Mouse (Mus musculus) limb, embryonic 11.5 days (tissue): Measurements from ENCODE around the gene Tspan31. TPM values are rescaled to one million over a fixed set of nuclear protein-coding genes. Genes with fewer than 3 reads are reported as not detected.

Source experiments
- ATAC-seq: fragments of 200-750 bp; cut with Nextera tagmentation; 2 replicates; pipeline ENCODE4 v1.8.0; 2017; ENCODE audit warnings: low read depth; ENCODE audit not compliant: insufficient number of reproducible peaks, low FRiP score, low TSS enrichment
- DNase-seq: peaks from one replicate; pipeline ENCODE4 v3.0.0-alpha.2; 2015; ENCODE audit warnings: low spot score
- H3K27ac ChIP-seq: fragments of 300-500 bp; sonication (generic); replicated peaks from 2 replicates; pipeline ENCODE4 v1.5.1; 2014; ENCODE audit warnings: low read depth, mild to moderate bottlenecking, low read length
- H3K27me3 ChIP-seq: fragments of 300-500 bp; sonication (generic); 2 replicates; pipeline ENCODE4 v1.6.1; 2014; ENCODE audit warnings: mild to moderate bottlenecking, low read length, mixed read lengths; ENCODE audit not compliant: control insufficient read depth, insufficient read depth
- H3K36me3 ChIP-seq: fragments of 300-500 bp; sonication (generic); 2 replicates; pipeline ENCODE4 v1.6.1; 2014; ENCODE audit warnings: mild to moderate bottlenecking, low read length, moderate library complexity, mixed read lengths; ENCODE audit not compliant: control insufficient read depth, insufficient read depth
- H3K4me1 ChIP-seq: fragments of 300-500 bp; sonication (generic); 2 replicates; pipeline ENCODE4 v1.6.1; 2014; ENCODE audit warnings: low read length, mixed read lengths; ENCODE audit not compliant: control insufficient read depth, insufficient read depth
- H3K4me2 ChIP-seq: fragments of 300-500 bp; sonication (generic); 2 replicates; pipeline ENCODE4 v1.6.1; 2014; ENCODE audit warnings: low read depth, mild to moderate bottlenecking, moderate library complexity; ENCODE audit not compliant: severe bottlenecking
- H3K4me3 ChIP-seq: fragments of 300-500 bp; sonication (generic); 2 replicates; pipeline ENCODE4 v1.5.1; 2014; ENCODE audit warnings: low read depth, low read length
- H3K9ac ChIP-seq: fragments of 300-500 bp; sonication (generic); 2 replicates; pipeline ENCODE4 v1.6.1; 2014; ENCODE audit warnings: mild to moderate bottlenecking, low read length
- H3K9me3 ChIP-seq: fragments of 300-500 bp; sonication (generic); 2 replicates; pipeline ENCODE4 v1.6.1; 2016; ENCODE audit warnings: low read length; ENCODE audit not compliant: control insufficient read depth
- WGBS: fragments of 180-500 bp; shearing (Covaris S2); extraction: QIAGEN DNeasy Blood & Tissue Kit; methylation state at CpG from one replicate; pipeline ENCODE4 v1.1.7; 2014; 5-methylcytosine and 5-hydroxymethylcytosine counted together
- polyA plus RNA-seq: library from polyadenylated mRNA; unstranded; fragments of >200 nt; fragmentation: Nextera tagmentation; extraction: Ambion mirVana; gene quantifications from 2 replicates; pipeline ENCODE4 v1.2.1, GENCODE M21; 2014

Gene Tspan31
- polyA plus RNA-seq, 1 experiment from 2014 or later, result 123 TPM

DNA sequence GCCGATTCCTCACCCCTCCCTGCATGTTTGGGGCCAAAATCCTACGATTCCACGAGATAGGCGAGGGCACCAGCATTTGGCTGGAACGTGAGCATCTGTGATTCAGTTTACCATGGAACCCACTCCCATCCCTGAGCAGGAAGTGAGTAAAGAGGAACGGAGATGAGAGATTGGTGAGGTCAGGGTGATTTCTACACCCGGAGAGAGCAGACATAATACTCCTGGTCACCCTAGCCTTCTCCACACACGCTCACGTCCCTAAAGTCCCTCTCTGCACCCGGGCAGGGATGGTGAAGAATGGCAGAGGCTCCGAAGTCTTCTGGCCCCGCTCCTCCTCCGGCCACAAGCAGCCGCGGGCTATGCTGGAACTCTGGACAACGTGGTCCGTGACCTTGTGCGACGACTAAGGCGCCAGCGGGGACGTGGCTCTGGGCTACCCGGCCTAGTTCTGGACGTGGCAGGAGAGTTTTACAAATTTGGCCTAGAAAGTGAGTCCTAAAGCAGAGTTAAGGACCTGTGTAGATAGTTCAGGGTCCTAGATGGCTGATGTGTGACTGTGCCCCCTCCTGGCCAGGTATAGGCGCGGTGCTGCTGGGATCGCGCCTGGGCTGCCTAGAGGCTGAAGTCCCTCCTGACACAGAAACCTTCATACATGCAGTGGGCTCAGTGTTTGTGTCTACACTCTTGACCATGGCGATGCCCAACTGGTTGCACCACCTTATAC lies 20.5 kb downstream of the Tspan31 start:
- Histone ChIP-seq H3K4me2 (peak overlapping the region; percentile 17; the same call in 1 of the 2 replicates), H3K4me1 (0 out of 2 replicates have a peak, but pooled peaks cover 6% of the 10 kb centered on the region), H3K27me3 (peaks cover 39% of the 10 kb centered on the region), H3K9ac (no peak overlapping the region), H3K36me3 (no peaks in the 10 kb centered on the region; the same call in 1 of the 2 replicates), H3K9me3 (no peaks in the 10 kb centered on the region), H3K4me3 (no peak overlapping the region), H3K27ac (no peak overlapping the region)
- WGBS, result 2% methylated on average over 29 of the region's 29 CpGs
- ATAC-seq (no peak), DNase-seq (no peak)

DNA sequence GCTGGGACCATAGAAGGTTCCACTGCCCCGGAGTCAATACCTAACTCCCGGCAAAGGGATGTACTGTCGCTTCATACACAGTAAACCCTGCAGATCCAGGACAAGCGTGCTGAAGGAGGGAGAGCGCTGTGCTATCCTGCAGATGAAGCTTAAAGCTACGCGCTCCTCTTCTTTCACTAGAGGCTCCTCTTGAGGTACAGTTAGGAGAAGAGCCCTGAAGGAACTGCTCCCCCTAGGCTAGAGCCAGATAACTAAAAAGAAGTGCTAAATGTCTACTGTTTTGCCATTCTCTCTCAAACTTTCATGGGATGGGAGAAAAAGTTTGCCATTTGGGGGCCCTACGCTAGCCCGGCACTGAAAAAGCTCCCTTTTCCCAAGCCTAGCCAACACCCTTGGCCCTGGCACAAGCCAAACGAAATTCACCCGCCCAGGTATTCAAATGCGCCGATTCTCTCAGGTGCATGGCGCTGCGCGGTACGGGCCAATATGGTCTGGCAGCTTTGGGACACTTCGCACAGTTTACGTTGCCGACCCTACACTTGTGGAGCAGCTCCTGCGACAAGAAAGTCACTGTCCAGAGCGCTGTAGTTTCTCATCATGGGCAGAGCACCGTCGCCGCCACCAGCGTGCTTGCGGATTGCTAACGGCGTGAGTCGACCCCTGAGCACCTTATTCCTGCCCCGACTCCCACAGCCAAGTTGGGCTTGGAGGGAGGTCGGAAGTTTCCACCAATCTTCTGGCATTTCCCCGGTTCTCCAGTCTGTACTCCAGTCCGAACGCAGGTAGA lies 21.3 kb downstream of the Tspan31 start:
- Histone ChIP-seq H3K36me3 (no peaks in the 10 kb centered on the region; the same call in 1 of the 2 replicates), H3K27me3 (peaks cover 39% of the 10 kb centered on the region), H3K4me3 (0 out of 2 replicates have a peak overlapping the region, but pooled peaks have one; percentile 5), H3K4me2 (peak overlapping the region; percentile 17; the same call in 1 of the 2 replicates), H3K9ac (no peak overlapping the region), H3K9me3 (no peaks in the 10 kb centered on the region), H3K27ac (no peak overlapping the region), H3K4me1 (0 out of 2 replicates have a peak, but pooled peaks cover 6% of the 10 kb centered on the region)
- WGBS, result 5% methylated on average over 35 of the region's 35 CpGs
- DNase-seq (no peak), ATAC-seq (no peak)

DNA sequence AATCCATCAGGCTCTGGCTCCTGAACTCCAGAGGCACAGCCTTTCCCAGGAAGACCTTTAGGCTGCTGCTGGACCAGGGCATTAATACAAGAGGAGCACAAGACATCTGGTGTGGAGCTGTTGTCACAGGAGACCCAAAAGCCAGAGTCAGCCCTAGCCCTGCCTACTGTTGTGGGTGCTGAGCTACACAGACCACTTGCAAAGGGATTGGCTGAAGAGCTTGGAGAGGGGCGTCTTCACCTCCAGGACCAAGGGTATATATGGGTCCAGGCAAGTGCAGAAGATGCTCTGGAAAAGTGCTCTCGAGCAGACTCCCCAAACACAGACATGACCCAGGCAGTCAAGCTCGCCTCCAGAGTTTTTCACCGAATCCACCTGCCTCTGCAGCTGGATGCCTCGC lies 22.1 kb downstream of the Tspan31 start, which contains the start of gene Cyp27b1:
TSS of gene Cyp27b1 (plus strand) at position 297 of the 400 bp plus-strand sequence.
- Histone ChIP-seq H3K4me1 (0 out of 2 replicates have a peak, but pooled peaks cover 6% of the 10 kb centered on the region), H3K27me3 (peaks cover 39% of the 10 kb centered on the region), H3K9me3 (no peaks in the 10 kb centered on the region), H3K9ac (no peak within 1 kb of the TSS; the same call in 1 of the 2 replicates), H3K4me2 (no peak within 1 kb of the TSS), H3K36me3 (no peaks in the 10 kb centered on the region; the same call in 1 of the 2 replicates), H3K4me3 (0 out of 2 replicates have a peak within 1 kb of the TSS, but pooled peaks have one; percentile 5), H3K27ac (no peak within 1 kb of the TSS)
- DNase-seq (no peak), ATAC-seq (no peak)
- WGBS, result 30% methylated on average over 5 of the region's 5 CpGs

DNA sequence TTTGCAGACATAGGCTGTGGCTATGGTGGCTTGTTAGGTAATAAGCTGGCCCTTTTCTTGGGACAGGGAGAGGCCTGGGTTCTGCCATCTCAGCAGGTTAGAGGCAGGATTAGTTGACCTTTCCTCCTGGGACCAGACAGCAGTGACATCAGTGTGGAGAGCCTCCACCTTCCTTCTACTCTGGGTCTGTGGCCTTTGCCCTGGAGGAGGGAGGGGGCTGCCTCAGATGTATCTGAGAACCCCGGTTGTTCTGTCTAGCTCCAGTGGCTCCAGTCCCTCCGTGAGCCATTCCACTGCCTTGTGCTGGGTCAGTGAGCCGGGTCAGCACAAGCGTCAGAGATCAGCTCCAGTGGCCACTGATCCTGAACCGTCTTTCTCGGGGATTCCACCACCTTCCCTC lies 26.9 kb downstream of the Tspan31 start:
- DNase-seq (no peak), ATAC-seq (no peak)
- 92% methylated on average over 6 of the region's 6 CpGs for WGBS
- no peak overlapping the region for H3K27ac ChIP-seq
- H3K4me2 ChIP-seq, result no peak overlapping the region
- no peak overlapping the region; the same call in 1 of the 2 replicates for H3K4me3 ChIP-seq
- no peak overlapping the region for H3K9ac ChIP-seq
- H3K9me3 ChIP-seq, result no peaks in the 10 kb centered on the region
- no peaks in the 10 kb centered on the region; the same call in 1 of the 2 replicates for H3K36me3 ChIP-seq
- 0 out of 2 replicates have a peak, but pooled peaks cover 4% of the 10 kb centered on the region for H3K4me1 ChIP-seq
- peaks cover 7% of the 10 kb centered on the region for H3K27me3 ChIP-seq

DNA sequence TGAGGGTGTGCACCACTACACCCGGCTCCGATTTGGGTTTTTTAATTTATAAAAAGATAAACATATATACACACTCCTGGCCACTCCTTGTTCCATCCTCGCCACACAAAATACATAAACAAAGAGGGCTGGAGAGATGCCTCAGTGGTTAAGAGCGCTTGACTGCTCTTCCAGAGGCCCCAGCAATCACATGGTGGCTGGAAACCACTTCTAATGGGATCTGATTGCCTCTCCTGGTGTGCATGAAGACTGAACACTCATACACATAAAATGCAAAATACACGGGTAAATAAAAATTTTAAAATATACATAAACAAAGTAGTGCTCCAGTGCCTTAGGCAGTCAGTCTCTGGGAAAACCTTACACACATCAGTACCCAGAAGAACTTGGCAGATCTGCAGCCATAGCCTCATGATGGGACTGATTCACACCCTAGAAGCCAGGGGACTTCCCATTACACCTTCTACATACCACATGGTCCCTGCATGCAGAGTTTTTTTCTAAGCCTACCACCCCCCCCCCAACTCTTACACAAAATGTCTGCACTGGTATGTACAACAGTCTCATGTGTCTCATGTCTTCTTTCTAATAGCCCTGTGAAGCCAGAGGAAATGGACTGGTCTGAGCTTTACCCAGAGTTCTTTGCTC lies 27.5 kb downstream of the Tspan31 start:
- ATAC-seq, result 0 out of 2 replicates have a peak, but pooled peaks have one; percentile 4
- 0 out of 2 replicates have a peak, but pooled peaks cover 4% of the 10 kb centered on the region for H3K4me1 ChIP-seq
- peak overlapping the region; percentile 98 for H3K4me2 ChIP-seq
- no peaks in the 10 kb centered on the region; the same call in 1 of the 2 replicates for H3K36me3 ChIP-seq
- peak overlapping the region; percentile 90 for H3K4me3 ChIP-seq
- H3K9ac ChIP-seq, result peak overlapping the region; percentile 63
- 22% methylated on average over 5 of the region's 5 CpGs for WGBS
- H3K27me3 ChIP-seq, result peaks cover 1% of the 10 kb centered on the region
- H3K9me3 ChIP-seq, result no peaks in the 10 kb centered on the region
- no peak for DNase-seq
- no peak overlapping the region for H3K27ac ChIP-seq

DNA sequence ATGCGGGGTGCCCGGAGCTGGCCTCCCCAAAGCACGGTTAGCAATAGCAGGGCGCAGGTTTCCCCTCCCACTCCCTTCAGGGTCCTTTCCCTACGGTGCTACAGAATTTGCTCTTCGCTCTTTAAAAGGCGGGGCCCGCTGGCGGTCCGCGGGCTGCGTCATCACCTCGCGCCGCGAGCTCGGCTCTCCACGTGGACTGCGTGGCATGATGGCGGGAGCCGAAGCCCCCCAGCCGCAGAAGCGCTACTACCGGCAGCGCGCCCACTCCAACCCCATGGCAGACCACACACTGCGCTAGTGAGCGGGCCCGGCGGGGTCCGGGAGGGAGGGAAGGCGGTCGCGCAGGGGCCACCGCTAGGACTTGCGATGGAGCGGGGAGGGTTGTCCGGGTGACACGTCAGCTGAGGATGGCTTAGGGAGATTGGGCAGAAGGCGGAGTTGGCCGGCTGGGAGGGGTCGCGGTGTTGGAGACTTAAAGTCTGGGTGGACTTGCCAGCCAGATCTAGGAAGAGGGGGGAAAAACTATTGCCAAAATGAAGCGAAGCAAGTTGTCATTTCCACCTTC lies 28.2 kb downstream of the Tspan31 start:
- Histone ChIP-seq H3K4me2 (peak overlapping the region; percentile 98), H3K36me3 (no peaks in the 10 kb centered on the region; the same call in 1 of the 2 replicates), H3K4me3 (peak overlapping the region; percentile 90), H3K9ac (peak overlapping the region; percentile 63), H3K27ac (no peak overlapping the region), H3K4me1 (0 out of 2 replicates have a peak, but pooled peaks cover 4% of the 10 kb centered on the region), H3K9me3 (no peaks in the 10 kb centered on the region), H3K27me3 (no peaks in the 10 kb centered on the region; the same call in 1 of the 2 replicates)
- ATAC-seq (peak; percentile 67), DNase-seq (peak; percentile 96)
- 0% methylated on average over 44 of the region's 44 CpGs for WGBS

DNA sequence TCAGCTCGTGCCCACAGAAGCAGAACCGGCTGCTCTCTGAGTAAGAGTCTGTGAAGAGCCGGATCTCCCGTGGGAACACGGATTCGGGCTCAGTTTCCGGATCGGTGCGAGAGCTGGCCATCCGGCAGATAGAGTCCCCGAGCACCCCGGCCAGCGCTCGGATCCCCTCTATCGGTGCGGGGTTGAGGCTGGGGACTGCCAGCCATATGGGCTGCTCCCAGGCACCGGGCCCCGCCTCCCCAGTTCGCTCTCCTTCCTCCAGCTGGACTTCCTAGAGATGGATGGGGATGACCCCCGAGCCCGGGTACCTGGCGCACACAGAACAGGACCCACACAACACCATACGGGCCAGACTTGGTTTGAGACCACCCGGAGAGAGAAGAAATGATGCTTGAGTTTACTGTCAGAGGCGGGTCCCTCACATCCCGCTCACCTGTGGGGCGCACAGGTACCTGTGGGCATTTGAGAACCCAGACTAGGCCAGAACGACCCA lies 28.7 kb downstream of the Tspan31 start, which contains the start of the genes Mettl1 and Eef1akmt3:
TSS of gene Mettl1 (plus strand) at position 141 of the 493 bp plus-strand sequence.
TSS of gene Eef1akmt3 (minus strand) at position 240 of the 493 bp plus-strand sequence.
- peak within 1 kb of the TSS; percentile 98 for H3K4me2 ChIP-seq
- no peak within 1 kb of the TSS for H3K27ac ChIP-seq
- 0 out of 2 replicates have a peak, but pooled peaks cover 4% of the 10 kb centered on the region for H3K4me1 ChIP-seq
- peak within 1 kb of the TSS; percentile 90 for H3K4me3 ChIP-seq
- WGBS, result under 1% methylated on average over 27 of the region's 28 CpGs
- peak; percentile 66 for DNase-seq
- no peaks in the 10 kb centered on the region; the same call in 1 of the 2 replicates for H3K27me3 ChIP-seq
- ATAC-seq, result peak; percentile 74
- H3K36me3 ChIP-seq, result no peaks in the 10 kb centered on the region; the same call in 1 of the 2 replicates
- no peaks in the 10 kb centered on the region for H3K9me3 ChIP-seq
- H3K9ac ChIP-seq, result peak within 1 kb of the TSS; percentile 63
